ENCODE assay signal across 11 mouse cellular contexts in genomic region chrX:162521197-162521596, GRCm38 (mm10).
A peak's percentile ranks its signal among the peaks of the same experiment; 100 is the strongest.
DNase-seq lines count a peak whose midpoint lies in the region; ATAC-seq lines count a peak whose summit lies in the region.
"Had no signal": no experiment of that assay in that cellular context is flagged by ENCODE, and none has a peak within 500 bp of the region (broad histone marks: within the 10 kb centered on the region; RNA-seq: fewer than 3 reads in every experiment).

No protein-coding gene starts in this region.

- 0 out of 2 replicates have a peak, but pooled peaks cover 3% of the 10 kb centered on the region for H3K4me1 ChIP-seq in lung, embryonic 15.5 days
- H3K4me1 ChIP-seq: liver, embryonic 15.5 days; stomach, embryonic 15.5 days had no signal

- H3K9ac ChIP-seq in lung, embryonic 15.5 days = no peak overlapping the region
- H3K9ac ChIP-seq: liver, embryonic 15.5 days; stomach, embryonic 15.5 days had no signal

- H3K9me3 ChIP-seq in lung, embryonic 15.5 days = no peaks in the 10 kb centered on the region
- H3K9me3 ChIP-seq: liver, embryonic 15.5 days; stomach, embryonic 15.5 days had no signal

- H3K27me3 ChIP-seq in lung, embryonic 15.5 days = peaks cover 15% of the 10 kb centered on the region
- H3K27me3 ChIP-seq: liver, embryonic 15.5 days; stomach, embryonic 15.5 days had no signal

- no peak overlapping the region for H3K27ac ChIP-seq in lung, embryonic 15.5 days
- H3K27ac ChIP-seq: liver, embryonic 15.5 days; stomach, embryonic 15.5 days had no signal

- no peak overlapping the region for H3K4me3 ChIP-seq in lung, embryonic 15.5 days
- H3K4me3 ChIP-seq: liver, embryonic 15.5 days; stomach, embryonic 15.5 days had no signal

- no peak overlapping the region for H3K4me2 ChIP-seq in lung, embryonic 15.5 days
- H3K4me2 ChIP-seq: liver, embryonic 15.5 days; stomach, embryonic 15.5 days had no signal

- DNase-seq in heart, adult 11 months = peak; percentile 91
- no peak for DNase-seq in heart, postnatal 25 days (ENCODE audit: low spot score)
- DNase-seq in lung, adult 18-20 months = no peak
- DNase-seq in heart, postnatal 10 days = peak; percentile 20 to 22
- DNase-seq in mesoderm, embryonic 11.5 days (ENCODE audit: low read depth, low spot score) = peak; percentile 33
- no peak for DNase-seq in gastrocnemius, postnatal 4 days (ENCODE audit: low spot score in 2 of 2)
- no peak for DNase-seq in thymus, postnatal 25 days
- DNase-seq: cerebellum, adult 8-10 months had no signal

- no peaks in the 10 kb centered on the region for H3K36me3 ChIP-seq in lung, embryonic 15.5 days
- H3K36me3 ChIP-seq: liver, embryonic 15.5 days; stomach, embryonic 15.5 days had no signal

- peak; percentile 69; the same call in 1 of the 2 replicates for ATAC-seq in lung, embryonic 15.5 days (ENCODE audit: borderline replicate concordance, extremely low read depth, low FRiP score, low TSS enrichment)

- intact Hi-C loops in heart, postnatal 25 days (cut with DNase I) = loop anchor here (10.0 kb wide), 1 partner anchor 214 kb away; no protein-coding TSS in a partner anchor
- intact Hi-C loops in heart, postnatal 10 days (cut with DNase I) = no loop called here

- WGBS in lung, embryonic 15.5 days = 40% methylated on average over 4 of the region's 4 CpGs

Comparison
In these comparisons a context has a peak if more than half of its experiments do, and no peak if none do; other contexts are left out.
1. DNase-seq: peak in heart, adult 11 months (single experiment), heart, postnatal 10 days (2 of 2) and mesoderm, embryonic 11.5 days (single experiment); none in heart, postnatal 25 days (single experiment), lung, adult 18-20 months (0 of 2), gastrocnemius, postnatal 4 days (0 of 2) and thymus, postnatal 25 days (single experiment).